Mouse (Mus musculus) retina, embryonic 14.5 days (tissue): ENCODE results near the gene Peak1.

Experiments used
- DNase-seq: peaks from one replicate; pipeline ENCODE4 v3.0.0-alpha.2; 2015; ENCODE audit warnings: low spot score

Gene Peak1

GRCm38 (mm10) chr9:56196921-56197320, 220.9 kb downstream of the Peak1 start:
- DNase-seq, result no peak

- DNase-seq, result no peak
Measured at GRCm38 (mm10) chr9:56195193-56195592, 222.7 kb downstream of the Peak1 start.

- DNase-seq, result peak; percentile 59
Measured at GRCm38 (mm10) chr9:56191498-56192455, 226.1 kb downstream of the Peak1 start.

GRCm38 (mm10) chr9:56180118-56180781, 237.6 kb downstream of the Peak1 start:
- no peak for DNase-seq

- no peak for DNase-seq
Measured at GRCm38 (mm10) chr9:56179416-56180117, 238.3 kb downstream of the Peak1 start.

DNA sequence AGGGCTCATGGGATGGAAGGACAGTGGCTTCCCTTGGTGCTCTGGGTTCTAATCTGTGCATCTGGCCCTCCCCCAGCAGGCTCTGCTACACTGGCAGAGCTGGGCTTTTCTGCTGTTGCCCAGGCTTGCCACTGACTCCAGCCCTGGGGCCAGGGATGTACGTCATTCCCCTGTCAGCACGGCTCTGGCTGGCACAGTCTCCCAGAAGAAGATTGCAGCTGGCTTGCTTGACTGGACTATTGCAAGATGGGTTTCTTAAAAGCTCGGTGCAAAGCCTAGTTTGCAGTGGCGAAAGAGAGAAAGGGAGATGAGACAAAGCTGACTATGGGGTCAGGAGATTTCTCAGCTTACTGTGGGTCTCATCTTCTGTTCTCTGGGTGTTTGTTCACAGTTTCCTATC, 240.5 kb downstream of the Peak1 start:
- DNase-seq, result no peak

GRCm38 (mm10) chr9:56175316-56175715, 242.6 kb downstream of the Peak1 start:
- no peak for DNase-seq

DNA sequence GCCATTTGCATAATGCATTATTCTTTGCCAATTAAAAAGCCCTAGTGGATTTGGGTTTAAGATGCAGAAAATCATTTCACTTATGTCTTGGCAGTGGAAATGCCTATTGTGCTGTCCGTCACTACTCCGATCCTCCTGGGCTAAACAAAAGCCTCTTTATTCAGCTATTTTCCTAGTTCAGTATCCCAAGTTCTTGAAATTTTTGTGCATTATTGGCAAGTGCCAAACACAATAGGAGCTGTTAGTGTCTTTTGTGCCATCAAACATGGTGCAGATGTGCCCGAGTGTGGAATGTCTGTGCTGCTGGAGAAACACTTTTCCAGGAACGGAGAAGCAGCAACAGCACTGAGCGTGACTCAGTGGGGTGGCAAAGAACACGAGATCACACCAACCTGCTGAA, 250.2 kb downstream of the Peak1 start:
- no peak for DNase-seq

DNA sequence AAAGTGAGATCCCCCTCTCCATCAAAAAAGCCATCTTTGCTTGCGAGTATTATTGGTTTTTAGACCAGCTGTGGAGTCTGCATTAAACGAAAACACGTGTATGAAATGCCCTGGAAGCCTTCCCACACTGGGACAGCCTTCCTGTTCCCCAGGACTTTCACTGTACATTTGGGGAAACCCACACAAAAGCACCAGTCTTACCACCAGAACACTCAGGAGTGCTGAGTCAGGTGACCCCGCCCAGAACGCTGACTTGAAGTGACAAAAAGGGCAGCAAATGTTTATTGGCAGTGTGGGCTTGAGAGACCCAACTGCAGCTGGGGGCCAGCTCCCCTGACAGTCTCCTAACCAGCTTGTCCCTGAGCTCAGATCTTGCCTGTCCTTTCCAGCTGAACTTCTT, 251.7 kb downstream of the Peak1 start:
- no peak for DNase-seq

- DNase-seq, result no peak
Measured at GRCm38 (mm10) chr9:56165377-56165776, 252.5 kb downstream of the Peak1 start, which contains the start of gene Tspan3. Gene Tspan3 (minus strand): TSS chr9:56165477.

GRCm38 (mm10) chr9:56160341-56161141, 257.3 kb downstream of the Peak1 start:
- DNase-seq, result peak; percentile 94

DNA sequence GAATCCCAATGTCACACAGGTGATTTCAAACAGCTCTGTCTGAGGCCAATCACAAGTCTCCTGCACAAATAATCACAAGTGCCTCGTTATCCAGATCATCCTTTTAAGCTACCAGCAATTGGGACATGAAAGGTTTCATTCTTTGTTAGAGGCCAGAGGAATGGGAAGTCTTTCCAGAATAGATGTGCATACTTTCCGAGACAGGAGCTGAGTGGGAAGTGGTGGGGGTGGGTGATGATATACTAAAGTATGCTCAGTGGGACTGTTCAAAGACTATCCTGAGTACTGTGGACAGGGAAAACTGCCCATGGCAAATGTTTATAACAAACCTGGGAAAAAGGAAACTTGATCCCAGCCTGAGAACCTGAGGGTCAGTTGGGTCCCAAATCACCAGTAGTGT, 258.4 kb downstream of the Peak1 start:
- DNase-seq, result no peak

DNA sequence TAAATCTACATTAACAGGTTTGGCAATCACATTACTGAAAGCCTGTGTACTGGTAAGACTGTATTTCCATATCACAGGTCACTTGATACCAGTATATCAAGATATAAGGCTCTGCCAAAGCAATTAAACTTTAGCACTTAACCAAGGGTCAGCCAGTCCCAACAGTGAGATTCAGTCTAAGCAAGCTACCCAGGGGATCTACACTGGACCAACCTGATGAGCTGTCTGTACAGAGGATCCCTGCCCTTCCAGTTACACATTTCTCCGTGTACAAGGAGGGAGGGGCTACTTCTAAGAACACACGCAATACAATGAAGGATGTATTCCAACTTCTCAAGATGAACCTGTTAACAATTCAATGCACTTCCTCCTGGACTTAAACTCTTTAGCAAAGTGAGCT, 259.8 kb downstream of the Peak1 start:
- no peak for DNase-seq

DNA sequence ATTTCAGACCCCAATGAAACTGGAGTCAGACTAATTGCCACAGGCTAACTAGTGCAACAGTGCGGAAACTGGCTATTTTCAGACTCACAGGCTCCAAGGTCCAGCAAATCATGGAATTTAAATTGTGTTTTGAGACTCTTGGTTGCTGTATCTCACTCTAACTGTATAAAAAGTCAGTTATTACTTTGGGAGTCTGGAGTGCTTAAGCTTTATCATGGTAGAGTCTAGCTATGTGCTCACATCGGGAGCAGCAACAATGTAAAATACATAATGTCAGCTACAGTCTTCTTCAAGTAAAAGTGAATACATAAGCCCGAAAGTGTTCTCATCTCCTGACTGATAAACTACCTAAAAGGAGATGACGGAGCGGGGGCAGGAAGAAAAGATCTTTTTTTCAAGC, 263.3 kb downstream of the Peak1 start:
- DNase-seq, result peak; percentile 59

DNA sequence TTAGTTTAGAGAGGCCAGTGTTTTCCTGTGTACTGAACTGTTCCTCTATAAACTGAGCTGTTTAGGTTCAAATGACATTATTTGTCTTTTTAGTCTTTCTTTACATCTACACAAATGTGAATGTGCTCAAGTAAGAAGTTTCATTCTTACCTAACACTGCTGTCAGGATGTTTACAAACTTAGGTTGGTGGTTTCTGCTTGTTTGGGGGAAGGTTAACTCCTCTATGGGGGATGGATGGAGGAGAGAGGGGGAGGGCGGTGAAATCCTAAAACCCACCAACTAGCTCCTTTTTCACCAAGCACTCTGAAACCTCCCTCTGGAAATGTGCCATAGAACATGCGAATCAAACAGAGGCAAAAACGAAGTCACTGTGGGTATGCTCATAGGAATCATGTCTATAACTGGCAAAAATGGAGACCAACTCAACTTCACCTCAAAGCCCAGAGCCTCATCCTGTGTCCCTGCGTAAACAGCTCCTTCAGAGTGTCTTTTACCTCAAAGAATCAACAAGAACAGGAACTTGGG, 265.3 kb downstream of the Peak1 start:
- no peak for DNase-seq

- DNase-seq, result no peak
Measured at GRCm38 (mm10) chr9:56151745-56152481, 266.0 kb downstream of the Peak1 start.
